Mouse (Mus musculus): ENCODE measurements at regions not wholly inside any gene's neighbourhood (a gene's known extent, or its start where the extent isn't known, plus 50 kb on each side); places are given as distances from the start of the nearest gene placed in this dataset.

GRCm38 (mm10) chr13:44420941-44421340 is 308.3 kb upstream of the Jarid2 start:
- no peak for ATAC-seq (replicated peaks in 1 of 2; ENCODE audit: insufficient read depth in 1 of 2, low FRiP score in 2 of 2, low TSS enrichment in 1 of 2, low read depth in 1 of 2, poor library complexity in 2 of 2, severe bottlenecking in 2 of 2)

DNA sequence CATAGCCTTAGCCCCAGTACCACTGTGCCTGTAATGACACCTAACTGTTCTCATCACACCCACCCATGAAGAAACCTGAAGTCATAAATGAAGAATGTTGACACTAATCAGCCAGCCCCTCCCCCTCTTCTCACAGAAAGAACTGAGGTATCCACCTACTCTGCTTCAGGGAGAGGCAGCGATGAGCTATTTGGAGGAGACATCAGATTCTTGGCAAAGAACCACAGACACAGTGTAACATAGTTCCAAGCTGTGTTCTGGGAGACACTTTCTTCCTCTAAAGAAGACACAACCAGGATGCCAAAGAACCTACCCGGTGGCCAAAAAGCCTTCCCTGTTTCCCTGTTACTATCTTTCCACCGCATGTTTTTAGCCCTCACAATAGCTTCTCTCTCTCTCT is 307.8 kb upstream of the Jarid2 start:
- no peak for ATAC-seq (replicated peaks in 1 of 2; ENCODE audit: insufficient read depth in 1 of 2, low FRiP score in 2 of 2, low TSS enrichment in 1 of 2, low read depth in 1 of 2, poor library complexity in 2 of 2, severe bottlenecking in 2 of 2)

GRCm38 (mm10) chr13:44421922-44422321 is 307.4 kb upstream of the Jarid2 start:
- no peak for ATAC-seq (replicated peaks in 1 of 2; ENCODE audit: insufficient read depth in 1 of 2, low FRiP score in 2 of 2, low TSS enrichment in 1 of 2, low read depth in 1 of 2, poor library complexity in 2 of 2, severe bottlenecking in 2 of 2)

- no peak for ATAC-seq (replicated peaks in 1 of 2; ENCODE audit: insufficient read depth in 1 of 2, low FRiP score in 2 of 2, low TSS enrichment in 1 of 2, low read depth in 1 of 2, poor library complexity in 2 of 2, severe bottlenecking in 2 of 2)
Observed at GRCm38 (mm10) chr13:44430492-44430891, 298.8 kb upstream of the Jarid2 start.

GRCm38 (mm10) chr13:44437709-44438108 is 291.6 kb upstream of the Jarid2 start:
- ATAC-seq (replicated peaks in 1 of 2; ENCODE audit: insufficient read depth in 1 of 2, low FRiP score in 2 of 2, low TSS enrichment in 1 of 2, low read depth in 1 of 2, poor library complexity in 2 of 2, severe bottlenecking in 2 of 2), result no peak

DNA sequence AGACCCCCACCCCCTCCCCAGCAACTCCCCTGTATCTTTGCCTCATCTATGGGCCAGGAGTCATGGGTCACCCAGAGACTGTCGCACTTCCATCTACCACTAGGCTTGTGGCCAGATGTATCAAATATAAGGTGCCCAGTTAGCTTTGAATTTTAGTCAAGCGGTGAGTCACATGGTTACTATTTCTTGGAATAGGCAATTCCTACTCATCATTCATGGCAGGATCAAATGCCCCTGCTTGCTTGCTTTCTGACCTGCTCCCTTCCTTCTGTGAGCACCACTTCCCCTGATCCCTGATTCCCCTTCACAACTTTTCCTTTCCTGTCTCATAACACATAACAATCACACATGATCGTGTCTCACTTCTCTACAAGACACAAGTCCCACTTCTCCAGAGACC is 288.2 kb upstream of the Jarid2 start:
- no peak for ATAC-seq (replicated peaks in 1 of 2; ENCODE audit: insufficient read depth in 1 of 2, low FRiP score in 2 of 2, low TSS enrichment in 1 of 2, low read depth in 1 of 2, poor library complexity in 2 of 2, severe bottlenecking in 2 of 2)

DNA sequence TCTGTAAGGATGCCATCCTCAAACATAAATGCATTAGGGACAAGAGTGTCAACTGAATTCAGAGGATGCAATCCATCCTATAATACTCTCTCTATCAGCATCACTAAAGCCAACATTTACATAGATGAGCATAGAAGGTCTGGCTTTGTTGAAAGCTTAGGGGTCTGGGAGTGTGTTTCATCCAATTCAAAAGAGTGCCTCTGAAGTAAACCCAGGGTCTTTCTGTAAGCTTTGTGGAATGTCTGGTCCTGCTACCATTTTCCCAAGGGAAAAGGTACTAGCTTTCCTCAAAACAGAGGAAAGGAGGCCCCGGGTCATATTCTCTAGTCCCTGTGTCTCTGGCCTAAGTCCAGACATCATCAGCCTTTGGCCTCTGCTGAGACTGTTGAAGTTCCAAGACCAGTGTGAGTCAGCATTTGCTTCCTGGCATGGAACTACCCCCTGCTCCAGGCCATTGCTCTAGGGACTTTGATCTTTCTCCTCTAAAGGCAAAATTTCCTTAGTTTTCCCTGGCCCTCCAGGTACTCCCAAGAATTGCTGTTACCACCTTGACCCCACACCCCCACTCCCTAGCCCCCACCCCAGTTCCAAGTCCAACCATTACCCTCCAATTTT is 280.0 kb upstream of the Jarid2 start:
- no peak for ATAC-seq (replicated peaks in 1 of 2; ENCODE audit: insufficient read depth in 1 of 2, low FRiP score in 2 of 2, low TSS enrichment in 1 of 2, low read depth in 1 of 2, poor library complexity in 2 of 2, severe bottlenecking in 2 of 2)

- no peak for ATAC-seq (replicated peaks in 1 of 2; ENCODE audit: insufficient read depth in 1 of 2, low FRiP score in 2 of 2, low TSS enrichment in 1 of 2, low read depth in 1 of 2, poor library complexity in 2 of 2, severe bottlenecking in 2 of 2)
Observed at GRCm38 (mm10) chr13:44451224-44451623, 278.1 kb upstream of the Jarid2 start.

DNA sequence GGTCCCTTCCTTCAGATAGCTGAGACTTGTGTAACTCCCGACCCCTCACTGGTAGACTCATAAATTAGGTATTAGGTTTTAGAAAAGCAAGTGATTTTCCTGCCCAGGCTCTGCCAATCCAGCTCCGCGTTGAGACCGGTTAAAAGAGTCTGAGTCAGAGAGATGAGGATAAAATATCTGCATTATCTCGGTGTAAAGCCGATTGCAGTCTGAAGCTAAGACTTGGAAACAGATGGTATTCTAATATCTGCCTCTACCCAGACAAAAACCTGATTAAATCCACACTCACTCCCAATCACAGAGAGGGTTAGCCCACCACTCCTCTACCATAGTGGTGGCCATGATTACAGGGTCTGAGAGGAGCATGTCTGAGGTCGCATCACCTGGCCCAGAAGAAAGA is 276.1 kb upstream of the Jarid2 start:
- ATAC-seq (replicated peaks in 1 of 2; ENCODE audit: insufficient read depth in 1 of 2, low FRiP score in 2 of 2, low TSS enrichment in 1 of 2, low read depth in 1 of 2, poor library complexity in 2 of 2, severe bottlenecking in 2 of 2), result no peak

DNA sequence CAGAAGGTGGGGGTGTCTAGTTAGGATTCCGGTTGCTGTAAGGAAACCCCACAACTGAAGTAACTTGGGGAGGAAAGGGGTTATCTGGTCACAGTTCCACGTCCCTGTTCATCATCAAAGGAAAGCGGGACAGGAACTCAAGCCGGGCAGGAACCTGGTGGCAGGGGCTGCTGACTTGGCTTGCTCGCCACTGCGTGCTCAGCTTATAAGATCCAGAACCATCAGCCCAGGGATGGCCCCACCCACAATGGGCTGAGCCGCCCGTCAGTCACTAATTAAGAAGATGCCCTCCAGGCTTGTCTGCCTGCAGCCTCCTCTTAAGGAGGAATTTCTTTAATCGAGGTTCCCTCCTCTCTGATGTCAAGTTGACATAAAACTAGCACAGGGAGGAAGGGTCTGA is 275.1 kb upstream of the Jarid2 start:
- no peak for ATAC-seq (replicated peaks in 1 of 2; ENCODE audit: insufficient read depth in 1 of 2, low FRiP score in 2 of 2, low TSS enrichment in 1 of 2, low read depth in 1 of 2, poor library complexity in 2 of 2, severe bottlenecking in 2 of 2)

DNA sequence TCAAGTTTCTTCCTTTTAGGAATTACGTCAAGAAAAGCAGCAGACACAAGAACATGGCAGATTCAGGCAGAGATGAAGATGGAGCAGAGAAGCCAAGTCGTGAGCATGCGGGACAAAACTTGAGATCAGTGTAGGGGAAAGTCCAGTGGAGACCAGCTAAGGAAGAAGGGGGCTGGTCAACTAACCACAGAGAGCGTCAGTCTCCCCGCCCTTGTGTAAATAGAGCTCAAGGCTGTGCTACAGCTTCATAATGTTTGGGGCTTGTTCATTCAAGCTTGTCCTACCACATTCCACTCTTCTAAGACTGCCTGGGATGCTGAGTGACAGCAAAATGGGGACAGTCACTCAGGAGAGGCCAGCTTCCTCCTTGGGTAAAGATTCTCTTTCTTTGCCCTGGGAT is 274.1 kb upstream of the Jarid2 start:
- ATAC-seq (replicated peaks in 1 of 2; ENCODE audit: insufficient read depth in 1 of 2, low FRiP score in 2 of 2, low TSS enrichment in 1 of 2, low read depth in 1 of 2, poor library complexity in 2 of 2, severe bottlenecking in 2 of 2), result no peak

GRCm38 (mm10) chr13:44458744-44459143 is 270.5 kb upstream of the Jarid2 start:
- ATAC-seq (replicated peaks in 1 of 2; ENCODE audit: insufficient read depth in 1 of 2, low FRiP score in 2 of 2, low TSS enrichment in 1 of 2, low read depth in 1 of 2, poor library complexity in 2 of 2, severe bottlenecking in 2 of 2), result no peak

- no peak for ATAC-seq (replicated peaks in 1 of 2; ENCODE audit: insufficient read depth in 1 of 2, low FRiP score in 2 of 2, low TSS enrichment in 1 of 2, low read depth in 1 of 2, poor library complexity in 2 of 2, severe bottlenecking in 2 of 2)
Observed at GRCm38 (mm10) chr13:44459148-44459547, 270.1 kb upstream of the Jarid2 start.

GRCm38 (mm10) chr13:44463675-44464074 is 265.6 kb upstream of the Jarid2 start:
- ATAC-seq (replicated peaks in 1 of 2; ENCODE audit: insufficient read depth in 1 of 2, low FRiP score in 2 of 2, low TSS enrichment in 1 of 2, low read depth in 1 of 2, poor library complexity in 2 of 2, severe bottlenecking in 2 of 2), result no peak

DNA sequence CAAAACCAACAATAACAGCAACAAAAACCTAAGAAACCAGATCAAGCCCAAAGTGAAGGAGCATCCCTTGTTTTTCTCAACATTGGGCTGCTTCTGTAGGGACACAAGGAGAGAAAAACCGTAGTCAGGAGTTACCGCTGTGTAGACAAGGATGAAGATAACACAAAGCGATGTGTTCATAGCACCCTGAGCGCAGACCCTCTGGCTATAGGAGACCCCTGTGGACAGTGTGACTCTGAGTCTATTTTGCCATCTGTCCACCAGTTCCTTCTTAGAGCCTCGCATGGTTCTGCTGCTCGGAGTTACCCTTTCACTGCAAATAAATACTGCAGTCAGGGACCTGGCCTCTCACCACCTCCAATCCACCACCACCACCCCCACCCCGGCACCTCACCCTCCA is 263.7 kb upstream of the Jarid2 start:
- ATAC-seq (replicated peaks in 1 of 2; ENCODE audit: insufficient read depth in 1 of 2, low FRiP score in 2 of 2, low TSS enrichment in 1 of 2, low read depth in 1 of 2, poor library complexity in 2 of 2, severe bottlenecking in 2 of 2), result no peak

- ATAC-seq (replicated peaks in 1 of 2; ENCODE audit: insufficient read depth in 1 of 2, low FRiP score in 2 of 2, low TSS enrichment in 1 of 2, low read depth in 1 of 2, poor library complexity in 2 of 2, severe bottlenecking in 2 of 2), result peak in 1 of 2 experiments; percentile 5; a peak in 1 of 4 replicates
Observed at GRCm38 (mm10) chr13:44468963-44469674, 260.2 kb upstream of the Jarid2 start.

DNA sequence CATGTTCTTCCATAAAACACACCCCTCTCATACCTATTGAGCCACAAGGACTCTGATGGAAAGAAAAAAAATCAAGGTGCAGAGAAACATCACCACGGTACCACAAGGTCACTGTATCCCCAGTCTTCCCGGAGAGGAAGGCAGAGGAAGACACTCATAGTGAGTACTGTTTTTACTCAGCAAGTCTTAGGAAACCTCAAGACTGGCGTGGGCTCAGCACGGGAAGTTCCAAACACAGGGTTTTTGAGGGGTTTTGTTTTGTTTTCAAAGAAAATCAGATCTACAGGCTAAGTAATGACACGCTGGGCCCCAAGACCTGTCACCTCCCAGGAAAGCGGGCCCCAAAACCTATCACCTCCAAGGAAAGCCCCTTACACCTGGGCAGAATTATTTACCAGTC is 259.6 kb upstream of the Jarid2 start:
- 0 out of 4 replicates have a peak, but pooled peaks of 1 of the 2 experiments have one; percentile 36 for ATAC-seq (replicated peaks in 1 of 2; ENCODE audit: insufficient read depth in 1 of 2, low FRiP score in 2 of 2, low TSS enrichment in 1 of 2, low read depth in 1 of 2, poor library complexity in 2 of 2, severe bottlenecking in 2 of 2)

GRCm38 (mm10) chr13:44473200-44473599 is 256.1 kb upstream of the Jarid2 start:
- no peak for ATAC-seq (replicated peaks in 1 of 2; ENCODE audit: insufficient read depth in 1 of 2, low FRiP score in 2 of 2, low TSS enrichment in 1 of 2, low read depth in 1 of 2, poor library complexity in 2 of 2, severe bottlenecking in 2 of 2)

GRCm38 (mm10) chr13:44476901-44477300 is 252.4 kb upstream of the Jarid2 start:
- peak in 1 of 2 experiments; percentile 15; a peak in 2 of 4 replicates for ATAC-seq (replicated peaks in 1 of 2; ENCODE audit: insufficient read depth in 1 of 2, low FRiP score in 2 of 2, low TSS enrichment in 1 of 2, low read depth in 1 of 2, poor library complexity in 2 of 2, severe bottlenecking in 2 of 2)

Measured in hematopoietic stem cell, adult 5-6 weeks (primary cell).